Comparison of ENCODE assay signal across 9 mouse cellular contexts in the genomic region with DNA sequence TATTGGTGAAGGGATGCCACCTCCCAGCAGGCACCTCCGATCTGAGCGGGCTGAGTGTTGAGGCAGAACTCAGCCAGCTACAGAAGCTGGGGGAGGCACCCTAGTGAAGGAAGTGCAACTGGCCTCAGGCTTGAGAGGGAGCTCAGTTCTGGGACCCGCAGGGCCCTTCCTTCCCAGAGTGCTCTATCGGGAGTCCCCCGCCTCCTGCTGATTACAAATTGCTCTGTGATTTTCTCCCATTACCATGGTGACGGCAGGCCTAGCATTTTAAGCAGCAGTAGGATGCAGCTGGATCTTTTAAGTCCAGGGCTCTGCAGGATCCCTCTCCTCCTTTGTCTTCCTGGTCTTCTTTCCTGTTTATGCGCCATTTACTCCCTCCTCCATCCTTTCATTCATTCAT.
A peak's percentile ranks its signal among the peaks of the same experiment; 100 is the strongest.
DNase-seq lines count a peak whose midpoint lies in the region; ATAC-seq lines count a peak whose summit lies in the region.
"Had no signal": no experiment of that assay in that cellular context is flagged by ENCODE, and none has a peak within 500 bp of the region (broad histone marks: within the 10 kb centered on the region; RNA-seq: fewer than 3 reads in every experiment).

No protein-coding gene starts in this region.

- no peaks in the 10 kb centered on the region for H3K27me3 ChIP-seq in forebrain, embryonic 12.5 days
- peaks cover 55% of the 10 kb centered on the region for H3K27me3 ChIP-seq in midbrain, embryonic 10.5 days (ENCODE audit: low read depth, poor library complexity, severe bottlenecking)
- H3K27me3 ChIP-seq in heart, embryonic 10.5 days (ENCODE audit: insufficient read depth, poor library complexity, severe bottlenecking) = peaks cover 82% of the 10 kb centered on the region

- H3K4me3 ChIP-seq in forebrain, embryonic 12.5 days (replicated peaks) = no peak overlapping the region
- peak overlapping the region; percentile 18; the same call in 1 of the 2 replicates for H3K4me3 ChIP-seq in midbrain, embryonic 10.5 days
- H3K4me3 ChIP-seq in heart, embryonic 10.5 days = no peak overlapping the region

- H3K4me1 ChIP-seq in forebrain, embryonic 12.5 days = peaks cover 65% of the 10 kb centered on the region
- peaks cover 73% of the 10 kb centered on the region for H3K4me1 ChIP-seq in midbrain, embryonic 10.5 days
- H3K4me1 ChIP-seq in heart, embryonic 10.5 days = peaks cover 27% of the 10 kb centered on the region

- no peaks in the 10 kb centered on the region for H3K9me3 ChIP-seq in forebrain, embryonic 12.5 days
- no peaks in the 10 kb centered on the region for H3K9me3 ChIP-seq in midbrain, embryonic 10.5 days (replicated peaks)
- no peaks in the 10 kb centered on the region for H3K9me3 ChIP-seq in heart, embryonic 10.5 days

- H3K9ac ChIP-seq in forebrain, embryonic 12.5 days = no peak overlapping the region

- peak; percentile 81 for ATAC-seq in frontal cortex, adult (ENCODE audit: low TSS enrichment)
- ATAC-seq in forebrain, embryonic 12.5 days (ENCODE audit: low FRiP score) = peak; percentile 82

- DNase-seq in frontal cortex, postnatal 25 days (ENCODE audit: low spot score in 2 of 2) = no peak
- DNase-seq in A20 (ENCODE audit: low read depth, low spot score) = peak; percentile 17
- peak; percentile 78 for DNase-seq in midbrain, embryonic 10.5 days (ENCODE audit: low spot score)
- no peak for DNase-seq in urinary bladder, postnatal 14 days (ENCODE audit: low spot score)
- DNase-seq in heart, adult 9 months (ENCODE audit: low spot score in 2 of 2) = no peak
- DNase-seq in heart, embryonic 10.5 days (ENCODE audit: low spot score) = no peak
- DNase-seq: lung, adult 18-20 months had no signal

- 5% methylated on average over 7 of the region's 7 CpGs for WGBS in forebrain, embryonic 12.5 days
- 5% methylated on average over 7 of the region's 7 CpGs for WGBS in midbrain, embryonic 10.5 days
- 10% methylated on average over 7 of the region's 7 CpGs for WGBS in heart, embryonic 10.5 days

- H3K36me3 ChIP-seq in forebrain, embryonic 12.5 days (replicated peaks) = no peaks in the 10 kb centered on the region
- H3K36me3 ChIP-seq in midbrain, embryonic 10.5 days = no peaks in the 10 kb centered on the region
- no peaks in the 10 kb centered on the region for H3K36me3 ChIP-seq in heart, embryonic 10.5 days

- peak overlapping the region; percentile 8; the same call in 1 of the 2 replicates for H3K4me2 ChIP-seq in forebrain, embryonic 12.5 days

- peak overlapping the region; percentile 94 for H3K27ac ChIP-seq in forebrain, embryonic 12.5 days
- H3K27ac ChIP-seq in midbrain, embryonic 10.5 days (replicated peaks) = peak overlapping the region; percentile 93
- H3K27ac ChIP-seq in heart, embryonic 10.5 days = no peak overlapping the region

Comparison
In these comparisons a context has a peak if more than half of its experiments do, and no peak if none do; other contexts are left out.
1. DNase-seq: peak in A20 (single experiment) and midbrain, embryonic 10.5 days (single experiment); none in frontal cortex, postnatal 25 days (0 of 2), urinary bladder, postnatal 14 days (single experiment), heart, adult 9 months (0 of 2) and heart, embryonic 10.5 days (single experiment).